Mouse (Mus musculus) Muller cell, postnatal 12 days (primary cell): ENCODE data around the gene Actr3b.
A peak's percentile ranks its signal among the peaks of the same experiment; 100 is the strongest.
"Not testable (repeated sequence)": the region's sequence is repeated elsewhere in the genome, so short reads cannot be mapped to it uniquely, and the experiment has no call there.

Experiments used
- DNase-seq: peaks from one replicate; pipeline ENCODE4 v3.0.0-alpha.2; 2015; ENCODE audit errors: inconsistent ontology term

The Actr3b gene

GRCm38 (mm10) chr5:25773921-25774790, 14.4 kb downstream of the Actr3b start:
- no peak for DNase-seq

DNA sequence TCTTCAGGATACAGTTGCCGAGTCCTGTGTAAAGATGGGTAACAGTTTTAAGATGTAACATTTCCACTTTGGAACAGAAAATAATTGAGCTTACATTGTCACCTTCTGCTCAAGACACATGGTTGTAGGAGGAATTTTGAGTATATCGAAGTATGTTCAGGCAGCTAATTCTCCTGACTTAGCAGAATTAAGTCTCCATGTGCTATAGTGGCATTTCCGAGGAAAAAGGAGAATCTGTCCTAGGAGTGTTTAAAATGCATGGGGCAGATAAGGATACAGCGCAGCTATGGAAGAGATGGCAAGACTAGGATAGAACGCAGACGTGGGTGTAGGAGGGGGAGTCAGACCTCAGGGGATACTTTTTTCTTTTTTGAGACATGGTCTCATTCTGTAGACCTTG, 31.8 kb downstream of the Actr3b start:
- DNase-seq, result no peak

DNA sequence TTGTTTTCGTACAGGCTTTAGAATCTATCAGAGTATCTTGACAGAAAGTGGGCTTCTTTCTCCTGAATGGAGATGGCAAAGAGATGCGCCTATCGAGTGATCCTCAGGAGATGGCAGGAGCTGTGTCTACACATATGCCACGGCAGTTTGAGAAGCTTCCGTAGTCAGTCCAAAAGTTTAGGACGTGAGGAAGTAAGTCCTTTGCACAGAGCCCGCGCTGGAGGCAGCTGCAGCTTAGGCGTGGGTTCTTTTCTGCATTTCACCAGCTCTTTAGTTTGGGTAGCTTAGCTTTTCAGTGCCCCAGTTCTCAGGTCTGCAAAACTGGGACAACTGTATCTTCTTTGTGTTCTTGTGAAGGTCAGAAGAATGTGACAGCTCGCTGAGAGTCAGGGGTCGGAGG, 38.0 kb downstream of the Actr3b start:
- DNase-seq, result no peak

DNA sequence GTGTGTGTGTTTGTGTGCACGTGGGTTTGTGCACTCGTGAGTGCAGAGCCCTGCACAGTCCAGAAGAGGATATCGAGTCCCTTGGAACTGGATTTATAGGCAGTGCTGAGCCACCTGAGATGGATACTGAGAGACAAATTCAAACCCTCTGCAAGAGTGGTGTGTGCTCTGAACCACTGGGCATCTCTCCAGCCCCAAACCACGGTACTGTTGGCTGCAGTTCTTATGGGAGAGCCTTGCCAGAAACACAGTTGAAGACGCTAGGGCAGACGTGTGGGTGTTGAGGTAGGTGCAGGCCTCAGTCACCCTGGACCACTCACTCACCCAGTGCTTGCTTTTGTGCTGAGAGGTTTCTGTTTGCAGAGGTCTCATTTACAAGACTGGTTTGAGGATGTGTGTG, 41.1 kb downstream of the Actr3b start:
- DNase-seq, result peak; percentile 68

GRCm38 (mm10) chr5:25801744-25802143, 41.9 kb downstream of the Actr3b start:
- DNase-seq, result no peak

- DNase-seq, result no peak
These were observed 44.8 kb downstream of the Actr3b start for GRCm38 (mm10) chr5:25804569-25804968.

DNA sequence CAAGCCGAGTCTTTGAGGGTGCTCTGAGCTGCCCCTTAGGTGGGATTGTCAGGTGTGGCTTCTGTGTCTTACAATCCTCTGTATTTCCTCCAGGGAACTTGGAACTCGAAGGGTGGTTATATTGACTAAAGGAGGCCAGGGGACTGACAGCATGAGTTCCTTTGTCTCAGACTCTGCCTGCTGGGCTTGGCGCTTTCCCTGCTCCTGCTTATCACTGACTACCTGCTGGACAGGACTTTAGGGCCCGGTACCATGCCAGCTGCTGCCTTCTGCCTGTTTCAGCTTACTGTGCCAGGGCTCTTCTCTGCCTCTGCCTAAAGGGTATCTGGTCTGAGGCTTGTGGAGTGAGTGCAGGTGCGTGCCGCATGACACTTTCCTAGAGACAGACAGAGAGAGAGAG, 53.1 kb downstream of the Actr3b start:
- no peak for DNase-seq

GRCm38 (mm10) chr5:25829308-25830094, 69.7 kb downstream of the Actr3b start:
- no peak for DNase-seq

DNA sequence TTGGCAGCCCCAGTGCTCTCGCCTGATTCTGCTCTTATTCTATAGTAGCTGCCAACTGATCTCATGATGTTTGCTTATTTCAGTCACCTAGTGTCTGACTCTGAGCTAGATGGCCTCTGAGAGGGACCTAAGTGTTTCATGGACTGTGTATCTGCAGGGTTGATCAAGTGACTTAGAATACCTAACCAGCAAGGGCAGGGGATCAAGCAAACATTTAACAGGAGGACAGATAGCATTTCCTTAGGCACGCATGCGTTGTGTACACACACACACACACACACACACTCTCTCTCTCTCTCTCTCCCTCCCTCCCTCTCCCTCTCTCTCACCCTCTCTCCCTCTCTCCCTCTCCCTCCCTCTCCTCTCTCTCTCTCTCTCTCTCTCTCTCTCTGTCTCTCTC, 71.0 kb downstream of the Actr3b start:
- no peak for DNase-seq

GRCm38 (mm10) chr5:25831624-25832023, 71.8 kb downstream of the Actr3b start:
- DNase-seq, result peak; percentile 38

DNA sequence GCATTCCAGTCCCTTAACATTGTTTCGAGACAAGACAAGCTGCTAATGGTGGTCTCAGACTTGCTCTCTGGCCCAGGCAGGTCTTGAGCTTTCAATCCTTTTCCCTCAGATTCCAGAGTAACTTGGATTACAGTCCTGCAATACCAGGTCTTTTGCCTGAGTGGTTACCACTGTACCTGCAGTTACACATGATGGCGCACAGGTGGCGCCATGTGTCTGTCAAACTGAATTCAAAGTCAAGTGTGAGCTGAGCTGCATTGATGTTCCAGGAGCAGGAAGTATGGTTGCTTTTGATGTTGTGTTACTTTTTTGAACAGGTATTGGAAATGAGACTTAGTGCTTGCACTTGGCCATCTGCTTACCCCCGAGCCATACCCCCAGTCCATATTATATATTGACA, 79.6 kb downstream of the Actr3b start:
- DNase-seq, result peak; percentile 16

DNA sequence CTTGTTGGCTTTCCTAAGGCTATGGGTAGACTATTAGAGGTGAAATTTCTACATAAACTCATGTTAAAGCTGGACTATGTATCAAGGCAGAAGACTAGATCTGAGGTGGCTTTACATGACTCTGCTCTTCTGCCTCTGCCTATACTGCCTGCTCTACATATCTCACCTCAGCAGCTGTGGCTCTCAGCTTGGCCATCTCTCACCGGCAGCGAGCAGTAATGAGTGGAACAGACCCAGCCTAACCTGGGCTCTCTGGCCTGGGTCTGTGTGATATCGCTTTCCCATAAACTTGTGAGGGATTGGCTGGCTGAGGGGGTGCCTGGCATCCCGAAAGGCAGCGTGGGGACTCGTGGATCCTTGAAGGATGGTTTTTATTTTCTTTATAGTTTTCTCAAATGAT, 86.8 kb downstream of the Actr3b start:
- no peak for DNase-seq

GRCm38 (mm10) chr5:25847154-25847553, 87.4 kb downstream of the Actr3b start:
- DNase-seq, result no peak

- no peak for DNase-seq
These were observed 88.3 kb downstream of the Actr3b start for GRCm38 (mm10) chr5:25848058-25848457.

DNA sequence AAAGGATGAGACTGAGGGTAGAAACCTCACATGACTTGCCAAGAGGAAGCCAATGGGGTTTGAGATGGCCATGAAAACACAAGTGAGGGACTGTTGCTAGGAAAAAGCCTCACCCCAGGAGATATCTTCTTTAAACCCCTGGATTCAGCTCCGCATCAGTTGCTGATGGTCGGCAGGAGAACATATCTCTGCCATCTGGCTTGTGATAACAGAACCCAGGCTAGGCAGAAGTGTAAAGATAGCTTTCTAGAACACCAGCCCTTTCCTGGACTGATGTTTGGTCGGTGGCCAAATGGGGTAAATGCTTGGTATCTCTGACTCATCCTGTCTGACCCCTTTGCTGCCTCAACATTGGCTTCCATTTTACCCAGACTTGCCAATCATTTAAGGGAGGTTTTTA, 106.4 kb downstream of the Actr3b start:
- no peak for DNase-seq

GRCm38 (mm10) chr5:25869880-25870279, 110.1 kb downstream of the Actr3b start:
- DNase-seq, result no peak

GRCm38 (mm10) chr5:25870632-25871031, 110.8 kb downstream of the Actr3b start:
- DNase-seq, result no peak

- DNase-seq, result no peak
These were observed 111.7 kb downstream of the Actr3b start for GRCm38 (mm10) chr5:25871342-25872023.

- no peak for DNase-seq
These were observed 113.2 kb downstream of the Actr3b start for GRCm38 (mm10) chr5:25873046-25873445.

DNA sequence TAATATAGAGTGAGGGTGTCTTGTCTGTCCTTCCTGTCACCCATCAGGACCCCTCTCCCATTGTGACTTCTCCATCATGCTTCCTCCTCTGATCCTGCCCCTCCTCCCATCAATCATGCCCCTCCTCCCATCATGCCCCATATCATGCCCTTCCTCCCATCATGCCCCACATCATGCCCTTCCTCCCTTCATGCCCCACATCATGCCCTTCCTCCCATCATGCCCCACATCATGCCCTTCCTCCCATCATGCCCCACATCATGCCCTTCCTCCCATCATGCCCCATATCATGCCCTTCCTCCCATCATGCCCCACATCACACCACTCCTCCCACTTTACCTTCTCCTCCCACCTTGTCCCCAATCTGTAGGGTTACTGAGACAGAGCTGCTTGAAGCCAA, 116.1 kb downstream of the Actr3b start:
- not testable (repeated sequence) for DNase-seq

DNA sequence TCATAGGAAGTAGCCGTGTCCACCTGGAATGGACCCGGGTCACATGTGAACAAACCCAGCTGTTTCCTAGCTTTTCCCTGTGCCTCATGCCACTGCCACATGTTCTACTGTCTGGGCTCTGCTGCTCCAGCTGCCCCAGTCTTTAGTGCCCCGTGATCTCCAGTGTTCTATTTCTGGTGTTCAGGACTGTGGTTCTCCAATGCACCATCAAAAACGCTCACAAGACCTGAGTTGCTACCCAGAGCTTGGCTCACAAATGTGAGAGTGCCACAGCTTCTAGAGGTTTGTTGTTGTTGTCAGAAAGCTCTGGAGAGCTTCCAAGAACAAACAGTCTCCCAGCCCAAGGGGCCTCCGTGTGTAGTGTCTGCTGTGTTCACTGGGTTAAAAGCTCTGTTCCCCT, 117.5 kb downstream of the Actr3b start:
- DNase-seq, result no peak

GRCm38 (mm10) chr5:25877996-25878395, 118.2 kb downstream of the Actr3b start:
- DNase-seq, result no peak
